Comparison of ENCODE assay signal across 15 mouse cellular contexts in genomic region chr15:88490316-88491090, GRCm38 (mm10).
DNase-seq lines count a peak whose midpoint lies in the region; ATAC-seq lines count a peak whose summit lies in the region.
"Had no signal": no experiment of that assay in that cellular context is flagged by ENCODE, and none has a peak within 500 bp of the region (broad histone marks: within the 10 kb centered on the region; RNA-seq: fewer than 3 reads in every experiment).

No protein-coding gene starts in this region.

- no peaks in the 10 kb centered on the region for H3K36me3 ChIP-seq in hindbrain, embryonic 10.5 days
- no peaks in the 10 kb centered on the region for H3K36me3 ChIP-seq in hindbrain, embryonic 13.5 days
- H3K36me3 ChIP-seq: liver, embryonic 15.5 days; stomach, embryonic 15.5 days had no signal

- peaks cover 9% of the 10 kb centered on the region for H3K4me1 ChIP-seq in hindbrain, embryonic 10.5 days (replicated peaks)
- peaks cover 6% of the 10 kb centered on the region; the same call in 1 of the 2 replicates for H3K4me1 ChIP-seq in hindbrain, embryonic 13.5 days (replicated peaks)
- H3K4me1 ChIP-seq: liver, embryonic 15.5 days; stomach, embryonic 15.5 days had no signal

- no peaks in the 10 kb centered on the region for H3K9me3 ChIP-seq in hindbrain, embryonic 10.5 days
- H3K9me3 ChIP-seq in hindbrain, embryonic 13.5 days: no peaks in the 10 kb centered on the region
- H3K9me3 ChIP-seq: liver, embryonic 15.5 days; stomach, embryonic 15.5 days had no signal

- ATAC-seq in hindbrain, embryonic 13.5 days (ENCODE audit: low FRiP score): no peak
- ATAC-seq: Patski had no signal

- WGBS in hindbrain, embryonic 10.5 days: 50% methylated on average over 12 of the region's 12 CpGs
- WGBS in hindbrain, embryonic 13.5 days: 52% methylated on average over 12 of the region's 12 CpGs

- H3K4me2 ChIP-seq in hindbrain, embryonic 13.5 days: no peak overlapping the region
- H3K4me2 ChIP-seq: liver, embryonic 15.5 days; stomach, embryonic 15.5 days had no signal

- no peak overlapping the region for H3K4me3 ChIP-seq in hindbrain, embryonic 10.5 days
- no peak overlapping the region for H3K4me3 ChIP-seq in hindbrain, embryonic 13.5 days
- H3K4me3 ChIP-seq: left cerebral cortex, adult 2 months; liver, embryonic 15.5 days; stomach, embryonic 15.5 days had no signal

- no peaks in the 10 kb centered on the region for H3K27me3 ChIP-seq in hindbrain, embryonic 10.5 days (ENCODE audit: insufficient read depth, poor library complexity, severe bottlenecking)
- no peaks in the 10 kb centered on the region for H3K27me3 ChIP-seq in hindbrain, embryonic 13.5 days
- H3K27me3 ChIP-seq: liver, embryonic 15.5 days; stomach, embryonic 15.5 days had no signal

- no peak overlapping the region; the same call in 1 of the 2 replicates for H3K9ac ChIP-seq in hindbrain, embryonic 13.5 days
- H3K9ac ChIP-seq: liver, embryonic 15.5 days; stomach, embryonic 15.5 days had no signal

- peak overlapping the region; percentile 40; the same call in 1 of the 2 replicates for H3K27ac ChIP-seq in hindbrain, embryonic 10.5 days
- H3K27ac ChIP-seq in hindbrain, embryonic 13.5 days: no peak overlapping the region
- H3K27ac ChIP-seq: kidney, postnatal 0 days; left cerebral cortex, adult 2 months; liver, embryonic 15.5 days; stomach, embryonic 15.5 days had no signal

- DNase-seq in hindbrain, embryonic 10.5 days (ENCODE audit: low spot score): no peak
- DNase-seq in retina, embryonic 14.5 days (ENCODE audit: low spot score): peak; percentile 46
- DNase-seq in retina, postnatal 1 day: no peak
- peak; percentile 27 for DNase-seq in lung, postnatal 36 days
- peak; percentile 46 to 48 for DNase-seq in spleen, postnatal 36 days (ENCODE audit: low spot score in 2 of 2)
- no peak for DNase-seq in kidney, postnatal 10 days
- DNase-seq in cerebellum, adult 18-20 months: no peak
- DNase-seq: cerebellum, postnatal 25 days; right cerebral cortex, adult 18-20 months had no signal

Comparison
In these comparisons a context has a peak if more than half of its experiments do, and no peak if none do; other contexts are left out.
1. DNase-seq: peak in retina, embryonic 14.5 days (single experiment), lung, postnatal 36 days (single experiment) and spleen, postnatal 36 days (2 of 2); none in hindbrain, embryonic 10.5 days (single experiment), retina, postnatal 1 day (single experiment), kidney, postnatal 10 days (single experiment) and cerebellum, adult 18-20 months (0 of 2).